Mouse (Mus musculus): ENCODE data around the gene Rpl31.

The Rpl31 gene

DNA sequence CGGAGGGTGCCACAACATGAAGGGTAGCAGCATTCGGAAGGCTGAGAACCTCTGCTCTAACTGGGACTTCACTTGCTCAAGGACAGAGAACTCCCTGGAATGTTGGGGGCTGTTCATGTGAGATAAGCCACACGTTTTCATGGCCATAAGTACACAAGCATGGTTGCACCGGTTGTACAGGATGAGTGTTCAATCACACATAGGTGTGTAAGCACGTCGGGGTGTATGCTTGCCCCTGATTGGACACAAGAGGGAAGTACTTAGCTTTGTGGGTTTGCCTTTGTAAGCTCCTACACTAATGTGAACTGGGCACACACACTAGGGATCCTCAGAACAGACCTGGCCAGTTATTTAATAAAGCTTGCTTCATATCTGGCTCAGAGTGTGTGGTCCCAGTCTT lies 30.6 kb downstream of the Rpl31 start:
- DNase-seq (ENCODE audit: low read depth, low spot score) = no peak

DNA sequence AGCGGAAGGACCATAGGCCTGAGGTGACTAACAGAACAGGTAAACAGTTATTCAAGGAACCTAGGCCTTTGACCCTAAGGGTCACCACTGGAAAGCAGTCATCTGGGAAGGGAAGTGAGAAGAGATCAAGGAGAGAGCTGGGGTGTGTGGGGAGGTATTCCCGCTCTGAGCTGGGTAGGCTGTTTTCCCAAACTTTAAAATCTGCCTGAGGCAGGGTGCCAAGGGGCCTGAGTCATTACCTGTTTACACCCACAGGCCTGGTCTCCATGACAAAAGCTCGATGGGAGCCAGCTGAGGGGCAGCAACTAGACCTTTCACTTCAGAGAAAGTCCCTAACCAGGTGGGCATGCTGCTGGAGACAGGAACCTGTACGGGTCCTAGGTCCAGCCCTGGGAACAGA lies 31.6 kb downstream of the Rpl31 start:
- no peak for DNase-seq (ENCODE audit: low read depth, low spot score)

DNA sequence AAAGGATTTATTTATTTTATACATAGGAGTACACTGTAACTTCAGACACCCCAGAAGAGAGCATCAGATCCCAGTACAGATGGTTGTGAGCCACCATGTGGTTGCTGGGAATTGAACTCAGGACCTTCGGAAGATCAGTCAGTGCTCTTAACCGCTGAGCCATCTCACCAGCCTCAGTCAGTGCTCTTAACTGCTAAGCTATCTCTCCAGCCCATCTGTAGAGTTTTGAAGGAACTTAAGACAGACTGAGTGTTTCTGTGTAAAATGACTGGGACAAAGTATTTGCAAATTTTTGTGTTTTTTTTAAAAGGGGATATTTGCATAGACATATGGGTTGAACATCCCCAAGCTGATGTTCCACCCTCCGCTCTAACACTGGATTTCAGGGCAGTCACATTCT lies 32.5 kb downstream of the Rpl31 start:
- no peak for DNase-seq (ENCODE audit: low read depth, low spot score)

DNA sequence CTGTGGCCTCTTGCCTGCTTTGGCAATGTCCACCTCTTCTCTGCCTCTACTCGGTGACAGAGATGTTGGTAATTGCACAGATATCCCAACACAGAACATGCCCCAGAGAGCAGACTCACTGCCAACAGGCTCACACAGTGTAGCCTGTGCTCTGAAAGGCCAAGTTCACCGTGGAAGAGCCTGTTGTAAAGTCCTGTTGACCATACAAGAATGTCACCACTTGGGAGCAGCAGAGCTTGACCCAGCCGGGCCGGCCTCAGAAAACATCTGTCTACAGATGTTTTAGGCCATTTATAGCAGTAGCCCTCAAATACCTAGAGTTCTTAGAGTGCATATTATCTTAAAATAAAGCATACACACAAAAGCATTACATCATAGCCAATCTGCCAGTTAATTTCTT lies 39.5 kb downstream of the Rpl31 start:
- DNase-seq (ENCODE audit: low read depth, low spot score) = no peak

DNA sequence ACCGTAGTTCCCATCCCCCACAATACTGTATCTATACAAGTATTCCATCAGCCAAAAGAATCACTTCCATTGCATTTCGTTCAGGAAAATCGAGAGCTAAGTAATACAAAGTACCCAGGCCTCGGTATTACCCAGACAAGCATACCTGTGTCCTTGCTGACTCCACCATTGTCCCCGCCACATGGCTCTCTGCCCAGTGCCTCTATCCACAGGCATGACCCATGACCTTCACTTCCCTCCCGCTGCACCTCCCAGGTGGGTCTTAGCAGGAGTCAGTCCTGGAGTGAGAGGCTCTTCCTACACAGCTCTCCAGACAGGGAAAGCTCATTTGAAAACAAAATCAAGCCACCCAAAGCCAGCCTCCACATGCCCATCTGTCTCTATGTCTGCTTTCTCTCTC lies 40.5 kb downstream of the Rpl31 start:
- no peak for DNase-seq (ENCODE audit: low read depth, low spot score)

DNA sequence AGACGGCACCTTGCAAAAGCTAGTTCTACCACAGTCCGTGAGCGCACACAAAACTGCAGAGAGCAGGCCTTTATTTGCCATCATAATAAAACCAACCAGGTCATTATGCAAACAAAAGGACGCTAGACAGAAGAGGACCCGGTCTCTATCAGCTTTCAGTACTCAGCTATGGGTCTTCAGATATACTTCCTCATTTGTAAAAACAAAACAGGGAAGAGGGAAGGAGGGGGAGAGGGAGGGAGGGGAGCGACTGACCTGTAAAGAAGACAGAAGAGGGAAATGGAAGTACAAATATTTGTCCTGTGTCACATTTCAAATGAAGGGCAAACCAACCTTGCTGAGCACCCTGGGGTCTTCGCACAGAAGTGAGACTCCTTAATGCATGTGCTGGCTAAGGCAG lies 41.0 kb downstream of the Rpl31 start:
- DNase-seq (ENCODE audit: low read depth, low spot score) = no peak

DNA sequence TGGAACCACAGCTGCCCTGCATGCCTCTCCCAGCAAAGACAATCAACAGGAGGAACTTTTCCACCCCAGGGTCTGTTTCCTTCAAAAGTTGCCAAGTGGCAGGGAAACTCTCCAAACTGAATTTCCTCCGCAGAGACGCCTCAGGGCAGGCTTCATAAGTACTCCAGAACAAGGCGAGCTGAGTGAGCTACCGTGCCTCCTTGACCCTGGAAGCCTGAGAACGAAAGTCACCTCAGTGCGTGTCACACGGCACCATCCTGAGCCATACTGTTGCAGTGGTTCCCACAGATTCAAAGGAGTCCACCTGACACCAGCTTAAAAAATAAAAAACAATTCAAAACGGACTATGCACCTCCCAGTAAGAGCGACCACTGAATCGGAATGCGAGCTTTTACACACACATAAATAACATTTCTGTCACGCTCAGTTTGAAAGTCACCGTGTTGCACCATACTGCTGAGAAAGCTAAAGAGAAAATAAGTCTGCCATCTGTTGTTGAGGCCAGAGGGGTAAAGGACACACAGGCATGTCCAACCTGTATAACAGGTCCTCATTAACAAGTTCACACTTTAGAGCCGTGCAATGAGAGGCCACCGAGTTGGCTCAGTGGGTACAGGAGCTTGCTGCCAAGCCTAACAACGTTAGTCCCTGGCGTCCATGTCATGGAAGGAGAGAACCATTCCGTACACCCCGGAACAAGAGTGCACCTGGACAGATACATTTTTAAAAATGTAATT lies 42.6 kb downstream of the Rpl31 start:
- no peak for DNase-seq (ENCODE audit: low read depth, low spot score)

DNA sequence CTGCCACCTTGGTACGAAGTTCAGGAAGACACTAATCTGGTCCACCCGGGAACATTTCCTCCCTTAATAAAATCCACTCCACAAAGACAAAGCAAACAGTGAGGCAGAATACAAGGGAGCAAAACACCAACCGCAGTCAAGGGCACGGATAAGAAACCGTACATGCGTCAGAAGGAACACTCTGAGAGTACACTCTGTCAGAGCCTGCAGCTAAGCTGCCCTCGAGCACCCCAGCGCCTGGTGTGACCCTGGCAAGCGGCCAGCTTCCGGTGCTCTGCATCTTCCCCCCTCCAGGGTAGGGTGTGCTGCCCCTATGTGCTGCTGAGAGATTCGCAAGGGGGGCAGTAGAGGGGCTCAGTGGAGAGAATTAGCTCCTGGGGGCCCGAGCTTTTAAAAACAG lies 50.2 kb downstream of the Rpl31 start:
- DNase-seq (ENCODE audit: low read depth, low spot score) = no peak

DNA sequence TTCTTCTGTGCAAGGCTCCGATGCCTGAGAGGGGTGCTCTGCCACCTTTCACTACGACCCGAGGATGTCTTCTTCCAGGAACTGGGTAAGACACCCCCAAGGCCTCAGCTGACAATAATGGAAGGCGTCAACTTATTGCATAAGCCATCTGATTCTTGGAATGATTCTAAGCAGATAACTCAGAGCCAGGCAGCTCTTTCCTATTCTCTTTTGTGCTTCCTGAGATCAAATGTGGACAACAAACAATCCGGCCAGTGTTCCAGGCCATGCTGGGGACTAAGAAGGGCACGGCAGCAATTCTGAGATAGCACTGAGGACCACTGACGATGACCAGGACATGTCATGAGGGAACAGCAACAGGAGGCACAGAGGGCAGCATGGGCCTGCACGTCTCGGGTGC lies 51.2 kb downstream of the Rpl31 start:
- DNase-seq (ENCODE audit: low read depth, low spot score) = no peak

DNA sequence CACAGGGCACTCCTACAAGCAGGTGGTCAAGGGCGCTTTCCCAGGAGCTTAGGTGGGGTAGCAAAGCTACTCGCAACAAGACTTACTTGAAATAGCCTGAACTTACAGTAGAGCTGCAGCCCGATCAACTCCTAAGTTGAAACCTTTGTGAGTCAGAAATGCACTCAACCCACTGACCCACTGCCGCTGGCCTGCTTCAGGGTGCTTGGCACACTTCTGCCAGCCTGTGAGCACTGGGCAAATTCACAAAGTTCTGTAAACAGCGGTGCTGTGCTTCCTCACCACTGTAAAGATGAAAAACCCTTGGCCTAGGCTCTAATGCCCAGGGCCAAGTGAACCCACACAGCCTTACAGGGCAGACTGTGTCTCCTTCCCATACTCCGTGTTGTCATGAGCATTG lies 53.3 kb downstream of the Rpl31 start:
- DNase-seq (ENCODE audit: low read depth, low spot score) = no peak
